Mouse (Mus musculus) cerebellum, postnatal 4 days (tissue): ENCODE results near the gene Lrrfip1.

Experiments used
- DNase-seq, 2 experiments: peaks; one replicate each; pipeline ENCODE4 v3.0.0; 2022; ENCODE audit warnings: low spot score in 2 of 2, mixed read lengths in 1 of 2

The Lrrfip1 gene

GRCm38 (mm10) chr1:91023960-91024359 is 25.4 kb downstream of the Lrrfip1 start:
- DNase-seq, result no peak

DNA sequence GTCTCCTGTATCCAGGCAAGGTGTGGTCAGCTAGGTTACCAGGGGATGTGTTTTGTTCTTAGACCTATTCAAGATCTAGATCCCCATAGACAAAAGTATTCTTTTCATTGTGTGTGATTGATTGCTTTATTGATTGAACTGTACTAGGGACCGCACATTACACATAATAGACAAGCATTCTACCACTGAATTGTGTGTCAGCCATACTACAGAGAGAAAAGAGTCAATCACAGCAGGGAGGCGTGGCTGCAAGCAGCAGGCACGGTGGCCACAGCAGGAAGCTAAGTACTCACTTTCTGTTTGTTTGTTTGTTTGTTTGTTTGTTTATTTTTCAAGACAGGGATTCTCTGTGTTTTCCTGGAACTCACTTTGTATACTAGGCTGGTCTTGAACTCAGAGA is 25.9 kb downstream of the Lrrfip1 start:
- DNase-seq, result no peak

GRCm38 (mm10) chr1:91026945-91027344 is 28.4 kb downstream of the Lrrfip1 start:
- no peak for DNase-seq

DNA sequence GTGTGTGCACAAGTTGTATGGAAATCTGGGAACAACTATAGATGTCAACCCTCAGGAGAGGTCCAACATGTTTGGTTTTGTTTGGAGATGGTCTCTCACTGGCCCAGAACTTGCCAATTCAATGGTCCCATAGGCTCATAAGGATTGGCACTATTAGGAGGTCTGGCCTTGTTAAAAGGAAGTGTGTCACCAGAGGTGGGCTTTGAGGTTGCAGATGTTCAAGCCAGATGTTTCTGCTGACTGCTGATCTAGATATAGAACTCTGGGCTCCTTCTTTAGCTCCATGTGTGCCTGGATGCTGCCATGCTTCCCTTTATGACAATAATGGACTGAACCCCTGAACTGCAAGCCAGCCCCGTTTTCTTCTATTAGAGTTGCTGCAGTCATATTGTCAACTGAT is 31.8 kb downstream of the Lrrfip1 start:
- no peak for DNase-seq

GRCm38 (mm10) chr1:91031547-91031946 is 33.0 kb downstream of the Lrrfip1 start:
- no peak for DNase-seq

DNA sequence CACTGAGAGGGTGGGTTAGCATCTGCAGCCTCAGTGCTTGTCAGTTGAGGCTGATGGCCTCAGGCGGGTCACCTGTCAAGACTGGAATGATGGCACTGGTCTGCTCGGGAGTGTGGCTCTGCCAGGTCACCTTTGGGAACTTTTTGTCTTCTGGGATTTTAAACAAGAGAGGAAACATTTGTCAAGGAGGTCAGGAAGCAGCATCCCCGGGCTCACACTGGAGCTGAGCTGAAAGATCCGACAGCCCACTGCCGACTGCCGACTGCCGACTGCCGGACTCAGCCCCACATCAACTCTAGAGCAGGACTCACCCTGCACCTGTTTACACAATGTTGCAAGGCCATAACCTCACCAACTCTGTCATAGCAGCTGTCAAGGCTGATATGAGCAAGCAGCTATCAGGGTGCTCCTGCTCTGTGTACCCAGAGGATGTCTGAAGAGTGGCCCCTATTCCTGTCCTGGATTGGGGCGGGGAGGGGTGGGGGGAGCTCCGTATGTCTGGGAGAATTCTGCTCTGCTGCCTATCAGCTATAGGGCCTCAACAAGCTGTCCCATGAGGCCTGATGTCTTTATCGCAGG is 33.9 kb downstream of the Lrrfip1 start:
- no peak for DNase-seq

DNA sequence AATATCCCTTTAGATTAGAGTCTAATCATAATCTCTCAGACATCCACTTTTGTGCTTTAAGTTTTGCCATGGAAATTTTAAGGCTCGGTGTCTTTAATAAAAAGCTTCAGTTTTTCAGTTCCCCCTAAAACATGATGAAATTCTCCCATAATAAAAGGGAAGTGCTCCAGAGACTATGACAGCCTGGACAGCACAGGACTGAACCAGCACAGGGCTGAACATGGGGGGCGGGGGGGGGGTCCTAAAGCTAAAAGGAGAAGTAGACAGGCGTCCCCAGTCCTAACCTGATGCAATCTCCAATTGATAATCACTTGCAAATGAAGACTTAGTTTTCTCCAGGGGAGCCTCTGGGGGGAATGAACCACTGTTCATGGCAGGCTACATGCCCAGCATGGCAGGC is 36.0 kb downstream of the Lrrfip1 start:
- no peak for DNase-seq

DNA sequence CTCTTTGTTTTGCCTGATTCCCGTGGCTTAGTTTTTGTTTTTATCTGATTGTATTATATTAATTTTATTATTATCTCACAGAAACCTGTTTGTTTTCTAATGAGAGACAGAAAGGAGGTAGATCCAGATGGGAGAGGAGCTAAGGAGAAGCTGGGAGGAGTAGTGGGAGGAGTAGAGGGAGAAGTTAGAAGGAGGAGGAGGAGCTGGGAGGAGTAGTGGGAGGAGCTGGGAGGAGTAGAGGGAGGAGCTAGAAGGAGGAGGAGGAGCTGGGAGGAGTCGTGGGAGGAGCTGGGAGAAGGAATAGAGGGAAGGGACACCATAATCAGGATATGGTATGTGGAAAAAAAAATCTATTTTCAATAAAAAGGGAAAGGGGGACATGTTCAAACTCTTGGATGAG is 36.7 kb downstream of the Lrrfip1 start:
- no peak for DNase-seq

DNA sequence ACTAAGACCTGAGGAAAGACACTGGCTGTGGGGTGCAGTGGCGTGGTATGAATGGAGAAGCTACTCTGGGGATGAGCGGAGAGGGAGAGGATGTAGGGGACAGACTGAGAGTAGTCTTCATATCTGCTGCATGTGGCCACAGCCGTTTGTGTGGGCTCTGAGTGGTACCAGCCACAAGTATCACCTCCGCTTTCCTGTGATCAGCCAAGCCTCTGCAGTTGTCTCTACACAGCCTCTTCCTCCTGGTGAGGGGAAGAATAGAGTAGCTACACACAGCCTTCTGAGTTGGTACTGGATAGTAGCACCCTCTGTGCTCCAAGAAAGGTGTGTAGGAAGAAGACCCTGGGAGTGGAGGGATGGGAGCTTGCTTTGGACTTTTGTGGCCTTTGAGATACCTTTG is 38.7 kb downstream of the Lrrfip1 start:
- DNase-seq, result no peak

GRCm38 (mm10) chr1:91038010-91038409 is 39.5 kb downstream of the Lrrfip1 start:
- no peak for DNase-seq

GRCm38 (mm10) chr1:91038531-91038930 is 40.0 kb downstream of the Lrrfip1 start:
- no peak for DNase-seq

GRCm38 (mm10) chr1:91041605-91042004 is 43.1 kb downstream of the Lrrfip1 start:
- DNase-seq, result no peak

- DNase-seq, result no peak
Measured at GRCm38 (mm10) chr1:91043191-91043590, 44.7 kb downstream of the Lrrfip1 start.

DNA sequence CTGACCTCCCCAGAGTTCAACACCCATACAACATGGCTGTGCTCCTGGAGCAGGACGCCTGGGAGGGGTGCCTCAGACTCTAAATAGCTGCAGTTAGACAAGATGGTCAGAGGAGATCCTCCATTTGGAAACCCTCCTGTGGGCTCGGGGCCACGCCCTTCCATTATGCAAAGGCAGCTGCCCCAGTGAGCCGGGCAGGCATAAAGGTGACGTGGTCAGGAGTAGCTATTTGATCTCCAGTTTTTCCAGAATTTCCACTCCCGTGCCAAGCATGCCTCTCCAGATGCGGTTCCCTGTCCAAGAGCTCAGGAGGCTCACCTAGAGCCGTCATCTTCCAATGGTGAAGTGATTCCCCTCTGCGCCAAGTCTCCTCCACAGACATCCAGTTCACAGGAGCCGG is 45.6 kb downstream of the Lrrfip1 start:
- DNase-seq, result no peak

DNA sequence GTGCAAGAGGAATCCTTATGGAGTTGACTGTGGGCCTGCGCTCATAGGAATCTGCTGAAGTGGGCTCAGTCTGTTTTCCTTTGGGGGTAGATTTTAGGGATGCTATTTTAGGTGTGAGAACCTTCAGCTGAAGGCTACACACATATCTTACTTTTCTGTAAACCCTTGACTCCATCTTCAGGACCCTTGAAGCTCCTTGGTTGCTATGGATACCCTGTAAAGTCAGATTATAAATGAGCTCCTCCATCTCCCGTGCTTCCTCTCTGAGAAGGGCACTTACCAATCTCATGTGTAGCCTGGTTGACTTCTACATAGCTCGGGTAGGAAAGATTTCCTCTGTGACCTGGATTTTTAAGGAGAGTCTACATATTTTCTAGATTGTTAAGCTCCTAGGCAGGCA is 46.1 kb downstream of the Lrrfip1 start:
- no peak for DNase-seq

DNA sequence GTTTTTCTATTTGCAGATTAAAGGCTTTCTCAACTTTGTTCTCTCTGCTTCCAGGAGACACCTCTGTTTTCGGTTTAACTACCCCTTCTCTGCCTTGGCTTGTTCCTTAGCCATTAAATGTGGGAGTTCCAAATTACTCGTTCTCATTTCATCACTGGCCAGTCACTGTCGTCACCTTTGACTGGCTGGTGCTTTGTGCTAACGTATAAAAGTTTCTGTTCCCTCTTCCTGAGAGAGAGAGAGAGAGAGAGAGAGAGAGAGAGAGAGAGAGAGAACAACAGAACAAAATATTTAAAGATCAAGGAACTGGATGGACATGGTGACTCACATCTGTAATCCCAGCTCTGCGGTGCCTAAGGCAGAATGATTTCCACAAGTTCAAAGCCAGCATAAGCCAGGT is 47.7 kb downstream of the Lrrfip1 start:
- no peak for DNase-seq

GRCm38 (mm10) chr1:91049296-91049695 is 50.8 kb downstream of the Lrrfip1 start:
- no peak for DNase-seq

- no peak for DNase-seq
Measured at GRCm38 (mm10) chr1:91051461-91052094, 53.0 kb downstream of the Lrrfip1 start.

GRCm38 (mm10) chr1:91052747-91053181 is 54.2 kb downstream of the Lrrfip1 start:
- DNase-seq, result peak; percentile 47 to 71

DNA sequence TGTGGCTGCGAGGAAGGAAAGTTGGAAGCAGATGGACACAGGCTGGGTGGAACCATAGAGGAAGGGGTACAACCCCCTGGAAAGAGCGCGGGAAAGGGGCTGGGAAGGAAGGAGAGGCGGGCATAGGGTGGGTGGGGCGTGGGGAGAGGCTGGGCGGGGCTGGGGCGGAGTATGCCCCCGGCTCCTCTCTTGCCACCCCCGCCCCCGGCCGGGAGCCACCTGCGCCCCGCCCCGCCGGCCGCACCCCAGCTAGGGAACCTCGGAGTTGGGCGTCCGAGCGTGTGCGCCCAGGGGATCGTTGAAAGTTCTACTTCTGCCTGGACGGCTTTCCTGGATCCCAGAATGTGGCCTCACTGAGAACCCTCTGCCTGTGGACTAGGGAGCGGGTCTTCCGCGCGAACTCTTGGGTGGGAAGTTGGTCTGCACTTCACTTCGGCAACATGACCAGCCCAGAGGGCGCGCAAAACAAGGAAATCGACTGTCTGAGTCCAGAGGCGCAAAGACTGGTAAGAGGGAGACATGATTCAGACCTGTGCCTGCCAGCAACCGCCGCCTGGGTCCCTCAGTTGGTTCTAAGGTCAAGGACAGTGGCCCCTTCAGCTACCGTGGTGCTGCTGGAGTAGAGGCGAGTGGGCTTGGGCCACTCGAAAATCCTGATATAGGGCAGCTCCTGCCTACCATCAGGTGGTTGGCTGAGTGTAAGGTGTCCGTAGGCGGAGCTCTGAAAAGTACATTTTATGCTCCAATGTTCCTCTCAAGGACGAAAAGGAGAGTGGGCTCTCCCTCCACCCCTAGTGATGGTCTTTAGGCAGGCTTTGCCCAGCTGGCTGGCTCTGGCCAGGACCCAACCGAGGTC is 54.9 kb downstream of the Lrrfip1 start:
- no peak for DNase-seq

DNA sequence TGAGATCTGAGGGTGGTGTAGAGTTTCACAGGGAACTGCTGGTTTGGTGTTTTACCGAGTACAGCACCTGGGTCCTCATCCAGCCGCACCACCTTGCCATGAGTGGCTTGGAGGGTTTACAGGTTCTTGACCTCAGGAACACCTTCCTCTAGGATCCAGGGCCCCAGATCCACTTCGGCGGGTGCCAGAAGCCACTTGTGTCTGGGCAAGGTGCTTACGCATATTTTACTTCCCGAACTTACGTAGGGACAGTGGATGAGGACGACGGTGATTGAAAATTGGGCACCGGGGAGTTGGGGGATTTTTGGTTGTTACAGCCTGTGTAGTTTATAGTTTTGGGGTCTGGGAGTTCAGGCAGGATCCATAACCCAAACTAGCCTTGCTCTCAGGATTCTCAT is 55.5 kb downstream of the Lrrfip1 start:
- no peak for DNase-seq

- DNase-seq, result no peak
Measured at GRCm38 (mm10) chr1:91054815-91055214, 56.3 kb downstream of the Lrrfip1 start.

DNA sequence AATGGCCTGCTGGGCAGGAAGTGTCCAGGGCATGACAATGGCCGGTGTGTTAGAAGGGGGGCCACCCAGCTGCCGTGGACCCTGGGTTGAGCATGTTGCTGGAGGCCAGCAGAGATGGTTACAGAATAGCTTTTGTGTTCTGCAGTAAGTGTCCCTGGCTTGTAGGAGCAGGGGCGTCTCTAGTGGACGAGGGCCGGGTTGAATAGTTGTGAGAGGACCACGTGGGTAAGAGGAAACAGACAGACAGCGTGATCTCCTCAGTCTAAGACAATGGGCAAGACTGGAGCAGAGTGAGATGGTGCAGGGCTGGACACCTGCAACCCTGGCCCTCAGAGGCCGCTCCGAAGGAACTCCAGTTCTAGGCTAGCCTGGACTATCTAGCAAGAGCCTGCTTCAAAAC is 57.2 kb downstream of the Lrrfip1 start:
- DNase-seq, result no peak
